Mouse (Mus musculus) heart, adult 2 months (tissue): ENCODE measurements around the gene Wdr38. TPM values are rescaled to one million over a fixed set of nuclear protein-coding genes. Genes with fewer than 3 reads are reported as not detected.
A peak's percentile ranks its signal among the peaks of the same experiment; 100 is the strongest.

Experiments used
- DNase-seq, 2 experiments: peaks; one replicate each; pipeline ENCODE4 v3.0.0; 2021
- H3K27ac ChIP-seq: fragments of 200-600 bp; 2 replicates; pipeline ENCODE4 v1.8.1; 2022
- H3K27me3 ChIP-seq: fragments of 200-500 bp; 2 replicates; pipeline ENCODE4 v1.6.1; 2012; ENCODE audit warnings: mild to moderate bottlenecking, low read length, inconsistent platforms, mixed read lengths; ENCODE audit not compliant: control insufficient read depth, insufficient read depth
- H3K36me3 ChIP-seq: fragments of 200-500 bp; 2 replicates; pipeline ENCODE4 v1.6.1; 2012; ENCODE audit warnings: low read length, inconsistent platforms; ENCODE audit not compliant: control insufficient read depth, insufficient read depth
- H3K4me1 ChIP-seq: fragments of 200-500 bp; 2 replicates; pipeline ENCODE4 v1.6.1; 2011; ENCODE audit warnings: low read length; ENCODE audit not compliant: control insufficient read depth, insufficient read depth
- H3K4me3 ChIP-seq: fragments of 200-600 bp; 2 replicates; pipeline ENCODE4 v1.8.1; 2022
- H3K79me2 ChIP-seq: fragments of 200-500 bp; replicated peaks from 2 replicates; pipeline ENCODE4 v1.6.1; 2012; ENCODE audit warnings: mild to moderate bottlenecking, inconsistent platforms, low read length, moderate library complexity, mixed read lengths; ENCODE audit not compliant: control insufficient read depth, insufficient read depth
- H3K9ac ChIP-seq: fragments of 200-500 bp; 2 replicates; pipeline ENCODE4 v1.6.1; 2012; ENCODE audit warnings: low read depth, mild to moderate bottlenecking, control low read depth, inconsistent platforms, low read length, mixed read lengths
- CTCF ChIP-seq: fragments of 200-600 bp; IDR thresholded peaks from 2 replicates; pipeline ENCODE4 v1.8.1; 2022; ENCODE audit warnings: antibody characterized with exemption, mild to moderate bottlenecking, moderate library complexity
- EP300 ChIP-seq: fragments of 200-500 bp; IDR thresholded peaks from 2 replicates; pipeline ENCODE4 v1.6.1; 2011; ENCODE audit warnings: low read depth, low read length, control low read depth; ENCODE audit not compliant: insufficient read depth
- POLR2A ChIP-seq: fragments of 200-500 bp; IDR thresholded peaks from 2 replicates; pipeline ENCODE4 v1.6.1; 2011; ENCODE audit warnings: mild to moderate bottlenecking, low read depth, low read length, control low read depth; ENCODE audit not compliant: insufficient read depth
- WGBS: fragments of 180-500 bp; shearing (Covaris S2); methylation state at CpG from one replicate; pipeline ENCODE4 v1.1.7; 2018; 5-methylcytosine and 5-hydroxymethylcytosine counted together
- intact Hi-C: fragments of 180-260 bp; cut with DNase I; formaldehyde crosslinking; loops from one replicate; pipeline ENCODE4 v1.15.1; 2025
- polyA plus RNA-seq: library from polyadenylated mRNA; depleted of rRNA; stranded (reverse); fragments of >200 nt; gene quantifications from 2 replicates; pipeline ENCODE4 v1.2.3, GENCODE M21; 2012
- total RNA-seq, 2 experiments: library from RNA; stranded (reverse); gene quantifications; 2 replicates each; pipeline ENCODE4 v1.2.3; 2021

The Wdr38 gene
- total and polyA plus RNA-seq, 3 experiments: 0.20 to 0.59 TPM; not detected in 1

- intact Hi-C loops: no loop called here
- no peaks in the 10 kb centered on the region for H3K36me3 ChIP-seq
- no peak overlapping the region for H3K4me3 ChIP-seq
- no peaks in the 10 kb centered on the region for H3K79me2 ChIP-seq
- H3K9ac ChIP-seq: no peak overlapping the region
- no peak for DNase-seq
- TF ChIP-seq CTCF (no peak), EP300 (no peak), POLR2A (no peak)
- 63% methylated on average over 5 of the region's 5 CpGs for WGBS
- H3K27ac ChIP-seq: no peak overlapping the region
- no peaks in the 10 kb centered on the region; the same call in 1 of the 2 replicates for H3K4me1 ChIP-seq
- H3K27me3 ChIP-seq: 0 out of 2 replicates have a peak, but pooled peaks cover 2% of the 10 kb centered on the region
Observed at GRCm38 (mm10) chr2:38957671-38958223, 39.5 kb upstream of the Wdr38 start.

- Histone ChIP-seq H3K27me3 (0 out of 2 replicates have a peak, but pooled peaks cover 2% of the 10 kb centered on the region), H3K4me1 (no peaks in the 10 kb centered on the region), H3K79me2 (no peaks in the 10 kb centered on the region), H3K4me3 (no peak overlapping the region), H3K27ac (no peak overlapping the region), H3K9ac (no peak overlapping the region), H3K36me3 (no peaks in the 10 kb centered on the region)
- 46% methylated on average over 4 of the region's 4 CpGs for WGBS
- intact Hi-C loops: no loop called here
- DNase-seq: no peak
- TF ChIP-seq CTCF: no peak
- no peak for TF ChIP-seq POLR2A
- no peak for TF ChIP-seq EP300
Observed at GRCm38 (mm10) chr2:38964198-38964597, 33.1 kb upstream of the Wdr38 start.

GRCm38 (mm10) chr2:38969650-38970049 is 27.6 kb upstream of the Wdr38 start:
- Histone ChIP-seq H3K79me2 (no peaks in the 10 kb centered on the region), H3K4me3 (no peak overlapping the region), H3K4me1 (no peaks in the 10 kb centered on the region), H3K27ac (no peak overlapping the region), H3K36me3 (no peaks in the 10 kb centered on the region), H3K9ac (no peak overlapping the region), H3K27me3 (no peaks in the 10 kb centered on the region)
- intact Hi-C loops: no loop called here
- DNase-seq: no peak
- TF ChIP-seq EP300 (no peak), POLR2A (no peak), CTCF (no peak)
- WGBS: 92% methylated on average over 2 of the region's 2 CpGs

GRCm38 (mm10) chr2:38970057-38970456 is 27.2 kb upstream of the Wdr38 start:
- H3K27ac ChIP-seq: no peak overlapping the region
- H3K36me3 ChIP-seq: no peaks in the 10 kb centered on the region
- intact Hi-C loops: no loop called here
- H3K9ac ChIP-seq: no peak overlapping the region
- no peaks in the 10 kb centered on the region for H3K79me2 ChIP-seq
- TF ChIP-seq POLR2A: no peak
- no peak for TF ChIP-seq EP300
- no peak for TF ChIP-seq CTCF
- 65% methylated on average over 5 of the region's 5 CpGs for WGBS
- no peaks in the 10 kb centered on the region for H3K4me1 ChIP-seq
- no peak overlapping the region for H3K4me3 ChIP-seq
- no peak for DNase-seq
- no peaks in the 10 kb centered on the region for H3K27me3 ChIP-seq

GRCm38 (mm10) chr2:38973223-38973622 is 24.1 kb upstream of the Wdr38 start:
- no peaks in the 10 kb centered on the region for H3K79me2 ChIP-seq
- no peak overlapping the region for H3K27ac ChIP-seq
- TF ChIP-seq EP300: no peak
- peak; percentile 35 for TF ChIP-seq CTCF
- no peaks in the 10 kb centered on the region for H3K36me3 ChIP-seq
- no peaks in the 10 kb centered on the region for H3K4me1 ChIP-seq
- no peak overlapping the region for H3K4me3 ChIP-seq
- no peak for DNase-seq
- H3K27me3 ChIP-seq: no peaks in the 10 kb centered on the region; the same call in 1 of the 2 replicates
- no peak overlapping the region for H3K9ac ChIP-seq
- intact Hi-C loops: no loop called here
- WGBS: 35% methylated on average over 2 of the region's 2 CpGs

GRCm38 (mm10) chr2:38973701-38974100 is 23.6 kb upstream of the Wdr38 start:
- Histone ChIP-seq H3K9ac (no peak overlapping the region), H3K27ac (no peak overlapping the region), H3K79me2 (no peaks in the 10 kb centered on the region), H3K4me3 (no peak overlapping the region), H3K36me3 (no peaks in the 10 kb centered on the region), H3K4me1 (no peaks in the 10 kb centered on the region), H3K27me3 (no peaks in the 10 kb centered on the region; the same call in 1 of the 2 replicates)
- DNase-seq: no peak
- WGBS: 53% methylated on average over 7 of the region's 7 CpGs
- TF ChIP-seq POLR2A (no peak), CTCF (no peak), EP300 (no peak)
- intact Hi-C loops: no loop called here
